Mouse (Mus musculus) limb, embryonic 12.5 days (tissue): Measurements from ENCODE around the gene Urm1. TPM values are rescaled to one million over a fixed set of nuclear protein-coding genes. Genes with fewer than 3 reads are reported as not detected.

ENCODE experiments used
- microRNA-seq: library from miRNA; unstranded; fragments of <30 nt; microRNA quantifications from one replicate; pipeline ENCODE4, GENCODE M21; 2017
- polyA plus RNA-seq: library from polyadenylated mRNA; unstranded; fragments of >200 nt; fragmentation: Nextera tagmentation; extraction: Ambion mirVana; gene quantifications from 2 replicates; pipeline ENCODE4 v1.2.1, GENCODE M21; 2016

Gene Urm1
- polyA plus RNA-seq, 1 experiment from 2014 or later: 22.0 TPM

Small RNA genes within 50 kb of the gene (microRNA-seq; reads per million reads assigned to microRNA genes)
- gene Mir219a-2 (not detected), gene Mir219b (not detected)

Other genes starting within 250 kb of the Urm1 start
- gene Rapgef1, start 200.4 kb upstream of the Urm1 start, polyA plus RNA-seq: 20.2 and 20.4 TPM in 2 replicates
- gene Gm13420, start 68.4 kb upstream of the Urm1 start, polyA plus RNA-seq: 0.19 TPM in 1 of 2 replicates, not detected in the other
- 0.54 TPM in 1 of 2 replicates, not detected in the other for gene Gm13547, start 60.8 kb upstream of the Urm1 start, polyA plus RNA-seq
- gene Coq4, start 32.6 kb upstream of the Urm1 start, polyA plus RNA-seq: 32.3 and 34.7 TPM in 2 replicates
- 52.2 and 57.5 TPM in 2 replicates for gene Trub2, start 31.6 kb upstream of the Urm1 start, polyA plus RNA-seq
- gene Slc27a4, start 17.4 kb upstream of the Urm1 start, polyA plus RNA-seq: 15.4 and 15.7 TPM in 2 replicates
- gene Cercam, start 49.1 kb downstream of the Urm1 start, polyA plus RNA-seq: 15.1 and 18.3 TPM in 2 replicates
- 88.5 and 101 TPM in 2 replicates for gene Odf2, start 69.1 kb downstream of the Urm1 start, polyA plus RNA-seq
- gene Gle1, start 115.4 kb downstream of the Urm1 start, polyA plus RNA-seq: 72.5 and 76.2 TPM in 2 replicates
- 89.3 and 90.0 TPM in 2 replicates for gene Sptan1, start 145.5 kb downstream of the Urm1 start, polyA plus RNA-seq
- gene Wdr34, start 228.8 kb downstream of the Urm1 start, polyA plus RNA-seq: 37.7 and 43.1 TPM in 2 replicates
- 720 and 722 TPM in 2 replicates for gene Set, start 237.3 kb downstream of the Urm1 start, polyA plus RNA-seq